Mouse (Mus musculus) stomach, embryonic 16.5 days (tissue): ENCODE measurements at regions not wholly inside any gene's neighbourhood (a gene's known extent, or its start where the extent isn't known, plus 50 kb on each side); places are given as distances from the start of the nearest gene placed in this dataset.

Experiments used
- ATAC-seq: fragments of 200-750 bp; cut with Nextera tagmentation; 2 replicates; pipeline ENCODE4 v1.8.0; 2017; ENCODE audit warnings: moderate number of reproducible peaks, moderate TSS enrichment; ENCODE audit not compliant: insufficient read depth, low FRiP score
- H3K27ac ChIP-seq: fragments of 300-500 bp; sonication (generic); 2 replicates; pipeline ENCODE4 v1.5.1; 2014; ENCODE audit warnings: low read length
- H3K27me3 ChIP-seq: fragments of 300-500 bp; sonication (generic); 2 replicates; pipeline ENCODE4 v1.6.1; 2014; ENCODE audit warnings: low read length, control low read depth, mixed read lengths; ENCODE audit not compliant: control insufficient read depth, insufficient read depth
- H3K36me3 ChIP-seq: fragments of 300-500 bp; sonication (generic); 2 replicates; pipeline ENCODE4 v1.6.1; 2014; ENCODE audit warnings: low read length; ENCODE audit not compliant: control insufficient read depth, insufficient read depth
- H3K4me1 ChIP-seq: fragments of 300-500 bp; sonication (generic); 2 replicates; pipeline ENCODE4 v1.6.1; 2014; ENCODE audit warnings: low read length, control low read depth, mixed read lengths; ENCODE audit not compliant: control insufficient read depth, insufficient read depth
- H3K4me2 ChIP-seq: fragments of 300-500 bp; sonication (generic); 2 replicates; pipeline ENCODE4 v1.6.1; 2014; ENCODE audit warnings: low read depth, low read length, mixed read lengths
- H3K4me3 ChIP-seq: fragments of 300-500 bp; sonication (generic); replicated peaks from 2 replicates; pipeline ENCODE4 v1.5.1; 2014; ENCODE audit warnings: mild to moderate bottlenecking, low read length
- H3K9ac ChIP-seq: fragments of 300-500 bp; sonication (generic); 2 replicates; pipeline ENCODE4 v1.6.1; 2014; ENCODE audit warnings: low read length
- H3K9me3 ChIP-seq: fragments of 300-500 bp; sonication (generic); replicated peaks from 2 replicates; pipeline ENCODE4 v1.6.1; 2016; ENCODE audit warnings: low read length, control low read depth; ENCODE audit not compliant: control insufficient read depth
- WGBS: fragments of 180-500 bp; shearing (Covaris S2); extraction: QIAGEN DNeasy Blood & Tissue Kit; methylation state at CpG from one replicate; pipeline ENCODE4 v1.1.7; 2014; 5-methylcytosine and 5-hydroxymethylcytosine counted together

DNA sequence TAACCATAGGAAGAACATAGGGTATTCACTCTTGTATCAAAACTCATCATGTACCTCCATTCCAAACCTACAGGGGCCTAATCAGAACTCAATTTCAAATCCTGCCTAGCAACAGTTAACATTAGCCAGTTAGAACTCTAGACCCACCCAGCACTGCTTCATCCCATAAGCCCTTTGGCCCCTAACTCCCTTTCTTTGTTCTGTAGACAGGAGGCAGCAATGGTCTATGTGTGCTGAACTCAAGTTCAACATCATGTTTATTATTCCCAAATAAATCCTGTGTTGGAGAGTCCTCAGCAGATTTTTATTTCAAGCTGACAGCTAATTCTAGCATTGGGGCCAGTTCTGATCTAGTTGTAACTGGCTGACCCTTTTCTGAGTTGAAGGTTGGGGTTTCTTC, 112.2 kb downstream of the Ipo8 start:
- Histone ChIP-seq H3K9me3 (no peaks in the 10 kb centered on the region), H3K27ac (no peak overlapping the region), H3K4me2 (no peak overlapping the region), H3K9ac (no peak overlapping the region), H3K36me3 (no peaks in the 10 kb centered on the region), H3K27me3 (no peaks in the 10 kb centered on the region), H3K4me1 (no peaks in the 10 kb centered on the region), H3K4me3 (no peak overlapping the region)
- peak; percentile 40; the same call in 1 of the 2 replicates for ATAC-seq

DNA sequence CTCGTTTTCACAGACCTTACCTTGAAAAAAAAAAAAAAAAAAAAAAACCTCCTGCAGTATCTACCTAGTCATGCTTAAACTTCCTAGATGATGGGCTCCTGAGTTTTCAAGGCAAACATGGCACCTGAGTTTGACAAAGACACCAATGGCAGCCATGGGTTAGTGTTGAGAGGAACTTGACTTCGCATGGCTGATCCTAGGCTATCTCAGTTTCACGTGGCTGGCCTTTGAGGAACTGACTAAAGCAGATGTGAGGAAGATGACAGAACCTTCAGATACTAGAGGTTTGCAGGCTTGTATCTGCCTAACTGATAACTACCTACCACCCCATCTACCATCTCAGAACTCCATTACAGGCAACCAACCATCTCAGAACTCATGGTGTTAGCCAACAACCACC, 120.9 kb downstream of the Ipo8 start:
- H3K36me3 ChIP-seq = no peaks in the 10 kb centered on the region
- no peak overlapping the region for H3K9ac ChIP-seq
- H3K4me1 ChIP-seq = no peaks in the 10 kb centered on the region
- H3K27ac ChIP-seq = no peak overlapping the region
- WGBS = 82% methylated on average over 3 of the region's 3 CpGs
- no peak overlapping the region for H3K4me3 ChIP-seq
- no peak overlapping the region for H3K4me2 ChIP-seq
- H3K9me3 ChIP-seq = no peaks in the 10 kb centered on the region
- ATAC-seq = no peak
- no peaks in the 10 kb centered on the region for H3K27me3 ChIP-seq

DNA sequence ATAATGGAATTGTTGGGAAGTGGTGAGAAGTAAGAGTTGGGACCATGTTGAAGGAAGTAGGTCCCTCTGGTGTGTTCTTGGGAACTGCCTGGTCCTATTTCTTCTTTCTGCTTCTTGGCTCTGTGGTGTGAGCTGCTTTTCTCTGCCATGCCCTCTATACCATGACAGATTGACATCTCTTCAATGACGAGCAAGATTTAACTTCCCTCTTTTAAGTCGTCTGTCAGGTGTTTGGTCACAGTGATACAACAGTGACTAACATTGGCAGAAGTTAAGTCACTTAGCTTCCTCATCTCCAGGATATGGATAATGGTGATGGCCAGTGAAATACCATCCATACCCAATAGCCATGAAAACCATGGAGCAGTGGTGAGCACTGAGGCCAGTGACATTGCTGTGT, 122.9 kb downstream of the Ipo8 start:
- no peak overlapping the region for H3K4me2 ChIP-seq
- 70% methylated on average over 2 of the region's 2 CpGs for WGBS
- H3K4me1 ChIP-seq = no peaks in the 10 kb centered on the region
- no peak overlapping the region for H3K4me3 ChIP-seq
- no peak for ATAC-seq
- H3K9ac ChIP-seq = no peak overlapping the region
- no peaks in the 10 kb centered on the region for H3K27me3 ChIP-seq
- no peaks in the 10 kb centered on the region for H3K36me3 ChIP-seq
- H3K9me3 ChIP-seq = no peaks in the 10 kb centered on the region
- no peak overlapping the region for H3K27ac ChIP-seq

DNA sequence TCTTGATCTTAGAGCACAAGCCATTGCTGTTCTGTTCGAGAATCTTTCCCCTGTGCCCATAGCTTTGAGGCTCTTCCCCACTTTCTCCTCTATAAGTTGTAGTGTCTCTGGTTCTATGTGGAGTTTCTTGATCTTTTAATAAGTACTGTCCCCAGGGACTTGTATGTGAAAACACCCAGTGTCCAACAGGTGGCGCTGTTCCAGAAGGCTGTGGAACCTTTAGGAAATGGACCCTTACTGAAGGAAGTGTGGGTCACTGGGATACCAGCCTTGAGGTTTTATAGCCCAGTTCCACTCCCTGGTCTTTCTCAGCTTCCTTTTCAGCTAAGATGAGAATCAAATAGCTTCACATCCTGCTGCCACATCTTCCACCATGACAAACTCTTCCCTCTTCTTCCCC, 125.6 kb downstream of the Ipo8 start:
- Histone ChIP-seq H3K27ac (no peak overlapping the region), H3K36me3 (no peaks in the 10 kb centered on the region), H3K4me1 (no peaks in the 10 kb centered on the region), H3K27me3 (no peaks in the 10 kb centered on the region), H3K9ac (no peak overlapping the region), H3K4me2 (no peak overlapping the region), H3K4me3 (no peak overlapping the region), H3K9me3 (no peaks in the 10 kb centered on the region)
- 30% methylated on average over 2 of the region's 2 CpGs for WGBS
- ATAC-seq = no peak

DNA sequence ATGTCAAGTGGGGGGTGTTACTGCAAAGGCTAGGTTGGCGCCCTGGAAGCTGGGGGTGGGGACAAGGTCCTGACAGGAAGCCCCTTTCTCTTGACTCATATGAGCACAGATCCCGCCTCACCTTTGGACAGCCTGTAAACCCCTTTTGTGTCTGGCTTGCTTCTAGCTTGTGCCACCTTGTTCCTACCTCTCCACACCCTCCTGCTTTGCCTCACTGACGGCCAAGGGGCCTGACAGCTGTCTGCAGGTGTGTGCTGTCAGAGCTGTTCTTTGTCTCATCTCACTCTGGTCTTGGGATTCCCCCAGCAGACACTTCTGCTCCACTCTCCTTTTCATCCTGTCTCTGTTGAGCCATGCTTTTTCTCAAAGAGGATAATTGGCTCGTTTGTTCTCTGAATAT, 137.9 kb downstream of the Ipo8 start:
- no peak; the same call in 1 of the 2 replicates for ATAC-seq

DNA sequence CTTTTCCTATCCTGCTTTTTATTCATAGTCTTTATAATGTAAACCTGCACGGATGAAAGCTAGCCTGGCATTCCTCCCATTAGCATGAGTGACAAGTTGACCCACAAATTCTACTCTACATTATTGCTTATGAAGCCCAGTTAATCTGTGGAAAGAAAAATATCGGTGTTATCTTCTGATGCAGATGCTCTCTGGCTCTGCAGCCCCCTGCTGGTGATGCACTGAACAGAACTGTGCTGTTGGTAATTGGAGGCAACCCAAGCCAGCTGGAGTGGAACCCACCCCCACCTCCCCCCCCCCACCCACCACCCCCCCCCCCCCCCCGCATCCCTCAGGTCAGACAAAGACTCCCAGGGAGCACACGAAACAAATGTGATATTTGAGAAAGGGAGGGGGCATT, 143.5 kb downstream of the Ipo8 start:
- Histone ChIP-seq H3K27ac (no peak overlapping the region), H3K4me1 (no peaks in the 10 kb centered on the region), H3K4me2 (no peak overlapping the region), H3K9me3 (no peaks in the 10 kb centered on the region), H3K27me3 (no peaks in the 10 kb centered on the region), H3K9ac (no peak overlapping the region), H3K4me3 (no peak overlapping the region), H3K36me3 (no peaks in the 10 kb centered on the region)
- 14% methylated on average over 4 of the region's 4 CpGs for WGBS
- ATAC-seq = no peak

More for the DNA sequence above, 137.9 kb downstream of the Ipo8 start:
- Histone ChIP-seq H3K27me3 (no peaks in the 10 kb centered on the region), H3K36me3 (no peaks in the 10 kb centered on the region), H3K4me3 (no peak overlapping the region), H3K4me1 (no peaks in the 10 kb centered on the region), H3K27ac (no peak overlapping the region), H3K9me3 (no peaks in the 10 kb centered on the region), H3K9ac (no peak overlapping the region), H3K4me2 (no peak overlapping the region)
- WGBS = 25% methylated on average over 4 of the region's 4 CpGs

DNA sequence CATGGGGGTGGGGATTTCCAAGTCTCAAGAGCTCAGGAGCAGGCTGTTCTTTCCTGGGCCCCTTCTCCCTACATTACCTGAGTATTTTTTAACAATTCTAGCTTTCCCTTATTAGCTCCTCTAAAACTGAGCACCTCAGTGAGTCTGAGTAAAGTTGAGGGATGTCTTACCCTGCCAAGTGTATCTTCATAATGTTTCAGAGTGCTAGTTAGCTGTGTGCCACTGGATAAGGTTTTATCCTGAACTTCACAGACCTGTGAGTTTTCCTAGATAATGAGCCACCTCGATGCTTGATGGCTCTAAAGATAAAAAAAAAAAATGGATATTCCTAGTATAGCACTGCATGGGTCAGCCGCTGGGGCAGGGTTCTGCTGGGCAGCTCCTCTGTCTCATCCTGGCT, 171.1 kb downstream of the Ipo8 start:
- H3K27me3 ChIP-seq = no peaks in the 10 kb centered on the region
- no peak overlapping the region for H3K27ac ChIP-seq
- 80% methylated on average over 2 of the region's 2 CpGs for WGBS
- no peaks in the 10 kb centered on the region for H3K4me1 ChIP-seq
- no peak overlapping the region for H3K4me3 ChIP-seq
- ATAC-seq = no peak
- no peak overlapping the region for H3K4me2 ChIP-seq
- H3K36me3 ChIP-seq = no peaks in the 10 kb centered on the region
- H3K9ac ChIP-seq = no peak overlapping the region
- H3K9me3 ChIP-seq = no peaks in the 10 kb centered on the region

DNA sequence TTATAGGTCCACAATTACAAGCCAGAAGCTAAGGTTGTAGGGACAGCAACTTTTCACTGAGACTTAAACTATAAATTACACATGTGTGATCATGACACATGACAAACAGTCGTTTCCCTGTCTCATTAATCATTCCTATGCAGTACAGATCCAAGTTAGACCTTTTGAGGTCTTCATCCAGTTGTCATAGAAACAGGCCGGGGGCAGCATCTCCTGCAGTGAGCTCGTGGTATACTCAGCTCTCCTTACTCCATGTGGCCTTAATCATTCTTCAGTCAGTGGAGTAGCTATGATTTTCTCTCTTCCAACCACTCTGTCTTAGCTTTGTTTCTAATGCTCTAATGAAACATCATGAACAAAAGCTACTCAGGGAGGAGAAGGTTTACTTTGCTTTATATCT, 178.1 kb downstream of the Ipo8 start:
- Histone ChIP-seq H3K36me3 (no peaks in the 10 kb centered on the region), H3K27ac (no peak overlapping the region), H3K4me1 (no peaks in the 10 kb centered on the region), H3K9me3 (no peaks in the 10 kb centered on the region), H3K9ac (no peak overlapping the region), H3K4me2 (no peak overlapping the region), H3K4me3 (no peak overlapping the region), H3K27me3 (no peaks in the 10 kb centered on the region)
- no peak for ATAC-seq
- 39% methylated on average over 3 of the region's 3 CpGs for WGBS

DNA sequence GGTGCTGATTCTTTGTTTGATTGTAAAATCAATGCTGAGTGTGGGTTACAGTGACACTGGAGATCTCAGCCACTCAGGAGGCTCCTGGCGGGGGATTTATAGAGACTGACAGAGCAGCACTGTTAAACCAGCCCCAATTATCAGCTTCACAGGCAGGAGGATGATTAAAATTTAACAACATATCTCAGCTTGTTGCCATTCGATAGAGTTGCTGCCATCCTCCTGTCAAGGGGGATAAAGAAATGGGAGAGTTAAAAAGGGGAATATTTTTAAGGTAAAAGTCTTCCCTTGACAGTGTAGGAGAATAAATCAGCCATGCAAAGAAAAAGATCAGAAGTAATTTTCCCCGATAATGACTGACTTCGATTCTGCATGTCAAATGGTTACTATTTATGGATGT, 178.8 kb downstream of the Ipo8 start:
- no peak overlapping the region for H3K4me3 ChIP-seq
- 74% methylated on average over 4 of the region's 4 CpGs for WGBS
- H3K4me1 ChIP-seq = no peaks in the 10 kb centered on the region
- H3K36me3 ChIP-seq = no peaks in the 10 kb centered on the region
- no peak overlapping the region for H3K4me2 ChIP-seq
- no peaks in the 10 kb centered on the region for H3K9me3 ChIP-seq
- no peak overlapping the region for H3K27ac ChIP-seq
- H3K9ac ChIP-seq = no peak overlapping the region
- no peaks in the 10 kb centered on the region for H3K27me3 ChIP-seq
- ATAC-seq = no peak
